Mouse (Mus musculus) kidney, postnatal 0 days (tissue): ENCODE data around the gene Prtg. TPM values are rescaled to one million over a fixed set of nuclear protein-coding genes. Genes with fewer than 3 reads are reported as not detected.

ENCODE experiments used
- ATAC-seq: fragments of 200-750 bp; cut with Nextera tagmentation; replicated peaks from 2 replicates; pipeline ENCODE4 v1.8.0; 2017; ENCODE audit warnings: low read depth, moderate number of reproducible peaks, moderate TSS enrichment, moderate library complexity; ENCODE audit not compliant: low FRiP score
- DNase-seq: peaks from one replicate; pipeline ENCODE4 v3.0.0-alpha.2; 2016; ENCODE audit warnings: low spot score
- H3K27ac ChIP-seq: fragments of 300-500 bp; sonication (generic); 2 replicates; pipeline ENCODE4 v1.5.1; 2014; ENCODE audit warnings: mild to moderate bottlenecking
- H3K27me3 ChIP-seq: fragments of 300-500 bp; sonication (generic); 2 replicates; pipeline ENCODE4 v1.6.1; 2014; ENCODE audit warnings: low read length, mixed read lengths; ENCODE audit not compliant: insufficient read depth
- H3K36me3 ChIP-seq: fragments of 300-500 bp; sonication (generic); 2 replicates; pipeline ENCODE4 v1.6.1; 2014; ENCODE audit warnings: low read length, mixed read lengths; ENCODE audit not compliant: insufficient read depth
- H3K4me1 ChIP-seq: fragments of 300-500 bp; sonication (generic); replicated peaks from 2 replicates; pipeline ENCODE4 v1.6.1; 2014; ENCODE audit warnings: antibody characterized with exemption, low read length, mixed read lengths; ENCODE audit not compliant: insufficient read depth
- H3K4me2 ChIP-seq: fragments of 300-500 bp; sonication (generic); 2 replicates; pipeline ENCODE4 v1.6.1; 2014; ENCODE audit warnings: mild to moderate bottlenecking, low read length, moderate library complexity, mixed read lengths
- H3K4me3 ChIP-seq: fragments of 300-500 bp; sonication (generic); replicated peaks from 2 replicates; pipeline ENCODE4 v1.5.1; 2014; ENCODE audit warnings: low read depth, low read length
- H3K9ac ChIP-seq: fragments of 300-500 bp; sonication (generic); 2 replicates; pipeline ENCODE4 v1.6.1; 2014; ENCODE audit warnings: low read depth, low read length
- H3K9me3 ChIP-seq: fragments of 300-500 bp; sonication (generic); replicated peaks from 2 replicates; pipeline ENCODE4 v1.6.1; 2016; ENCODE audit warnings: low read length, inconsistent platforms, mixed read lengths
- CTCF ChIP-seq: IDR thresholded peaks from 2 replicates; pipeline ENCODE4 v1.5.1; 2016; ENCODE audit warnings: antibody characterized with exemption, low read depth, mild to moderate bottlenecking, moderate library complexity
- WGBS: fragments of 180-500 bp; shearing (Covaris S2); extraction: QIAGEN DNeasy Blood & Tissue Kit; methylation state at CpG from one replicate; pipeline ENCODE4 v1.1.7; 2014; 5-methylcytosine and 5-hydroxymethylcytosine counted together
- polyA plus RNA-seq: library from polyadenylated mRNA; unstranded; fragments of >200 nt; fragmentation: Nextera tagmentation; extraction: Ambion mirVana; gene quantifications from 2 replicates; pipeline ENCODE4 v1.2.1, GENCODE M21; 2015

Prtg gene
- polyA plus RNA-seq, 1 experiment from 2014 or later = 1.2 TPM

GRCm38 (mm10) chr9:72862955-72863354 is 56.3 kb downstream of the Prtg start:
- DNase-seq = no peak
- no peak overlapping the region for H3K4me3 ChIP-seq
- TF ChIP-seq CTCF = no peak
- 84% methylated on average over 4 of the region's 4 CpGs for WGBS
- H3K9me3 ChIP-seq = no peaks in the 10 kb centered on the region
- no peak overlapping the region for H3K4me2 ChIP-seq
- no peak overlapping the region for H3K9ac ChIP-seq
- H3K36me3 ChIP-seq = no peaks in the 10 kb centered on the region
- no peak for ATAC-seq
- no peak overlapping the region for H3K27ac ChIP-seq
- no peaks in the 10 kb centered on the region for H3K27me3 ChIP-seq
- no peaks in the 10 kb centered on the region for H3K4me1 ChIP-seq

GRCm38 (mm10) chr9:72863773-72864172 is 57.1 kb downstream of the Prtg start:
- no peak overlapping the region for H3K4me3 ChIP-seq
- H3K9ac ChIP-seq = no peak overlapping the region
- 58% methylated on average over 5 of the region's 5 CpGs for WGBS
- no peak for TF ChIP-seq CTCF
- H3K4me1 ChIP-seq = no peaks in the 10 kb centered on the region
- no peak overlapping the region for H3K27ac ChIP-seq
- H3K36me3 ChIP-seq = no peaks in the 10 kb centered on the region
- H3K4me2 ChIP-seq = no peak overlapping the region
- DNase-seq = no peak
- no peaks in the 10 kb centered on the region for H3K27me3 ChIP-seq
- no peaks in the 10 kb centered on the region for H3K9me3 ChIP-seq
- no peak for ATAC-seq

GRCm38 (mm10) chr9:72867434-72867833 is 60.8 kb downstream of the Prtg start:
- Histone ChIP-seq H3K27me3 (no peaks in the 10 kb centered on the region), H3K4me1 (0 out of 2 replicates have a peak, but pooled peaks cover 8% of the 10 kb centered on the region), H3K27ac (no peak overlapping the region), H3K9me3 (no peaks in the 10 kb centered on the region), H3K36me3 (no peaks in the 10 kb centered on the region), H3K4me2 (no peak overlapping the region), H3K9ac (no peak overlapping the region), H3K4me3 (no peak overlapping the region)
- TF ChIP-seq CTCF = no peak
- 81% methylated on average over 6 of the region's 6 CpGs for WGBS
- DNase-seq (no peak), ATAC-seq (no peak)

GRCm38 (mm10) chr9:72868774-72869173 is 62.1 kb downstream of the Prtg start:
- Histone ChIP-seq H3K36me3 (no peaks in the 10 kb centered on the region), H3K4me2 (no peak overlapping the region), H3K4me1 (0 out of 2 replicates have a peak, but pooled peaks cover 8% of the 10 kb centered on the region), H3K27ac (no peak overlapping the region), H3K27me3 (no peaks in the 10 kb centered on the region), H3K4me3 (no peak overlapping the region), H3K9ac (no peak overlapping the region), H3K9me3 (no peaks in the 10 kb centered on the region)
- ATAC-seq (no peak), DNase-seq (no peak)
- TF ChIP-seq CTCF = no peak
- 87% methylated on average over 2 of the region's 2 CpGs for WGBS

GRCm38 (mm10) chr9:72871506-72872297 is 65.0 kb downstream of the Prtg start:
- peak overlapping the region; percentile 51 for H3K4me2 ChIP-seq
- no peaks in the 10 kb centered on the region for H3K27me3 ChIP-seq
- 19% methylated on average over 13 of the region's 13 CpGs for WGBS
- H3K9me3 ChIP-seq = no peaks in the 10 kb centered on the region
- H3K27ac ChIP-seq = 0 out of 2 replicates have a peak overlapping the region, but pooled peaks have one; percentile 16
- no peak overlapping the region for H3K9ac ChIP-seq
- ATAC-seq = no peak
- 0 out of 2 replicates have a peak, but pooled peaks cover 8% of the 10 kb centered on the region for H3K4me1 ChIP-seq
- peak; percentile 42 for DNase-seq
- no peak for TF ChIP-seq CTCF
- no peaks in the 10 kb centered on the region for H3K36me3 ChIP-seq
- H3K4me3 ChIP-seq = 0 out of 2 replicates have a peak overlapping the region, but pooled peaks have one; percentile 16

GRCm38 (mm10) chr9:72872298-72873130 is 65.8 kb downstream of the Prtg start:
- TF ChIP-seq CTCF = no peak
- H3K27ac ChIP-seq = 0 out of 2 replicates have a peak overlapping the region, but pooled peaks have one; percentile 13
- H3K4me1 ChIP-seq = 0 out of 2 replicates have a peak, but pooled peaks cover 8% of the 10 kb centered on the region
- H3K4me3 ChIP-seq = no peak overlapping the region
- H3K9me3 ChIP-seq = no peaks in the 10 kb centered on the region
- H3K27me3 ChIP-seq = no peaks in the 10 kb centered on the region
- peak overlapping the region; percentile 51 for H3K4me2 ChIP-seq
- 44% methylated on average over 8 of the region's 8 CpGs for WGBS
- ATAC-seq (no peak), DNase-seq (peak; percentile 48)
- no peaks in the 10 kb centered on the region for H3K36me3 ChIP-seq
- no peak overlapping the region for H3K9ac ChIP-seq
